In genomic region chr16:44408290-44408689, GRCm38 (mm10) we compare ENCODE assay signal across 37 mouse cellular contexts. TPM values are rescaled to one million over a fixed set of nuclear protein-coding genes. Genes with fewer than 3 reads are reported as not detected.
"Had no signal": no experiment of that assay in that cellular context is flagged by ENCODE, and none has a peak within 500 bp of the region (broad histone marks: within the 10 kb centered on the region; RNA-seq: fewer than 3 reads in every experiment).

No protein-coding gene starts in this region.

- H3K27ac ChIP-seq: heart, embryonic 13.5 days; heart, embryonic 15.5 days; hindbrain, embryonic 10.5 days; hindbrain, embryonic 12.5 days; hindbrain, embryonic 13.5 days; hindbrain, embryonic 14.5 days; hindbrain, embryonic 15.5 days; hindbrain, postnatal 0 days; intestine, embryonic 15.5 days; kidney, embryonic 15.5 days; kidney, postnatal 0 days; layer of hippocampus, adult 2 months had no signal

- H3K9ac ChIP-seq: heart, embryonic 12.5 days; heart, embryonic 13.5 days; heart, embryonic 15.5 days; hindbrain, embryonic 12.5 days; hindbrain, embryonic 13.5 days; hindbrain, embryonic 14.5 days; hindbrain, embryonic 15.5 days; intestine, embryonic 15.5 days; kidney, embryonic 15.5 days had no signal

- H3K27me3 ChIP-seq: heart, embryonic 12.5 days; heart, embryonic 13.5 days; heart, embryonic 15.5 days; hindbrain, embryonic 12.5 days; hindbrain, embryonic 13.5 days; hindbrain, embryonic 15.5 days; intestine, embryonic 15.5 days; kidney, embryonic 15.5 days had no signal

- H3K4me1 ChIP-seq: heart, embryonic 12.5 days; heart, embryonic 13.5 days; heart, embryonic 15.5 days; hindbrain, embryonic 10.5 days; hindbrain, embryonic 12.5 days; hindbrain, embryonic 13.5 days; hindbrain, embryonic 15.5 days; intestine, embryonic 15.5 days; kidney, embryonic 15.5 days had no signal

- H3K36me3 ChIP-seq: heart, embryonic 12.5 days; heart, embryonic 13.5 days; heart, embryonic 15.5 days; hindbrain, embryonic 10.5 days; hindbrain, embryonic 12.5 days; hindbrain, embryonic 13.5 days; hindbrain, embryonic 15.5 days; intestine, embryonic 15.5 days; kidney, embryonic 15.5 days had no signal

- ATAC-seq: hindbrain, embryonic 16.5 days; hindbrain, postnatal 0 days; inflammation-experienced regulatory T-cells, adult 6 months; intestine, embryonic 15.5 days; intestine, embryonic 16.5 days; intestine, postnatal 0 days had no signal

- H3K4me3 ChIP-seq: heart, embryonic 12.5 days; heart, embryonic 13.5 days; heart, embryonic 15.5 days; hindbrain, embryonic 10.5 days; hindbrain, embryonic 12.5 days; hindbrain, embryonic 13.5 days; hindbrain, embryonic 15.5 days; intestine, embryonic 15.5 days; kidney, embryonic 15.5 days; layer of hippocampus, adult 2 months had no signal

- DNase-seq: heart, postnatal 10 days; heart, postnatal 14 days; heart, postnatal 36 days; heart, postnatal 4 days; kidney, adult 11 months; kidney, adult 18-20 months; kidney, adult 2 months; kidney, adult 8-10 months; kidney, adult 9 months; kidney, postnatal 10 days; kidney, postnatal 14 days; kidney, postnatal 25 days; kidney, postnatal 36 days; kidney, postnatal 4 days; layer of hippocampus, adult 9-11 months; layer of hippocampus, postnatal 36 days had no signal

RNA-seq across cellular contexts. Expression of gene Cfap44, which starts 13.7 kb away (rescaled TPM):
- total RNA-seq: heart, postnatal 10 days; heart, postnatal 25 days; heart, postnatal 36 days; heart, postnatal 4 days; hematopoietic stem cell, adult 5-6 weeks had no signal
- polyA plus RNA-seq: heart, embryonic 13.5 days; heart, postnatal 0 days; inflammation-experienced regulatory T-cells, adult 6 months; intestine, postnatal 0 days; large intestine, adult 2 months had no signal
